8 mouse cellular contexts compared by ENCODE assay signal in genomic region chr11:118104001-118104400, GRCm38 (mm10). TPM values are rescaled to one million over a fixed set of nuclear protein-coding genes. Genes with fewer than 3 reads are reported as not detected.
A peak's percentile ranks its signal among the peaks of the same experiment; 100 is the strongest.
DNase-seq lines count a peak whose midpoint lies in the region; ATAC-seq and TF ChIP-seq lines count a peak whose summit lies in the region.

No protein-coding gene starts in this region.

- DNase-seq in cerebellum, adult 9-11 months: peak; percentile 69
- DNase-seq in frontal cortex, adult 2 months (ENCODE audit: extremely low spot score in 1 of 2, low spot score in 1 of 2): peak; percentile 52 to 94
- DNase-seq in hindbrain, postnatal 0 days (ENCODE audit: low spot score): peak; percentile 83
- DNase-seq in left cerebral cortex, adult 11 months (ENCODE audit: low spot score): peak; percentile 66
- peak; percentile 78 to 89 for DNase-seq in lung, postnatal 4 days
- peak; percentile 81 for DNase-seq in skeletal muscle tissue, adult 2 months (ENCODE audit: low read depth, low spot score)
- peak; percentile 56 for DNase-seq in yolk sac, embryonic 10.5 days (ENCODE audit: low spot score)

- no peaks in the 10 kb centered on the region for H3K9me3 ChIP-seq in hindbrain, postnatal 0 days (ENCODE audit: low read length)

- no peak overlapping the region for H3K9ac ChIP-seq in hindbrain, postnatal 0 days (replicated peaks; ENCODE audit: low read length)

- ATAC-seq in activated CD4-positive, CD25-positive, alpha-beta regulatory T cell, adult 4 months: peak; percentile 94
- ATAC-seq in hindbrain, postnatal 0 days: peak; percentile 68

- no peak overlapping the region for H3K4me3 ChIP-seq in hindbrain, postnatal 0 days (ENCODE audit: low read length)

- no peaks in the 10 kb centered on the region for H3K4me1 ChIP-seq in hindbrain, postnatal 0 days (ENCODE audit: insufficient read depth, low read length)

- WGBS in hindbrain, postnatal 0 days: 5% methylated on average over 5 of the region's 5 CpGs

- H3K27ac ChIP-seq in hindbrain, postnatal 0 days: no peak overlapping the region

- H3K36me3 ChIP-seq in hindbrain, postnatal 0 days (ENCODE audit: insufficient read depth, low read length): no peaks in the 10 kb centered on the region

- no peaks in the 10 kb centered on the region for H3K27me3 ChIP-seq in hindbrain, postnatal 0 days (ENCODE audit: insufficient read depth, low read length)

- no peak overlapping the region for H3K4me2 ChIP-seq in hindbrain, postnatal 0 days (ENCODE audit: low read depth, low read length)

- TF ChIP-seq CTCF in hindbrain, postnatal 0 days (IDR thresholded peaks at IDR 0.05; ENCODE audit: low read depth): peak; percentile 99

RNA-seq across cellular contexts. Expression of gene Dnah17, which starts 26.4 kb away (rescaled TPM):
- polyA plus RNA-seq in activated CD4-positive, CD25-positive, alpha-beta regulatory T cell, adult 4 months (2017; shearing (Covaris generic)): under 1 TPM; 0.28 to 0.46 TPM
- polyA plus RNA-seq in frontal cortex, adult 2 months (2012; rRNA removed): 0.21 and 0.24 TPM in 2 replicates
- total RNA-seq in hindbrain, postnatal 0 days (2014; rRNA removed): 0.07 TPM in 1 of 2 replicates, not detected in the other
- 0.13 and 0.16 TPM in 2 replicates for polyA plus RNA-seq in hindbrain, postnatal 0 days (2015; fragmentation: Nextera tagmentation; extraction: Ambion mirVana)
